Mouse (Mus musculus): Measurements from ENCODE around the gene Acot1. TPM values are rescaled to one million over a fixed set of nuclear protein-coding genes. Genes with fewer than 3 reads are reported as not detected.

Acot1 gene
- polyA plus RNA-seq, 1 experiment from 2014 or later, result 31.0 TPM

DNA sequence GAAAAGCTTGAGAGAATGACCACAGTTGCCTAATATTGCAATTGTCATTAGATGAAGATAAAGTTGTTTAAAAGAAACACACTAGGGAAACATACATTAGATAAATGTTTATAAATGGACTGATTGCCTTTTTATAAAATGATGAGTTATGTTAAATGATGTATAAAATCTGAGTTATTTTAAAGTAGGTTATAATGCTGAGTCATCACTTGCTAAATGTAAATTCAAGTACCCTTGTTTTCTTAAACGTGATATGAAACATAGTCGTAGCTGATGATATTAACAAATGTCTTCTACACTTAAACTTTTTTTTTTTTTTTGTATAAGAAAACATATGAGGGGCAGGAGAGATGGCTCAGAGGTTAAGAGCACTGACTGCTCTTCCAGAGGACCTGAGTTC, 54.5 kb downstream of the Acot1 start:
- H3K9me3 ChIP-seq (replicated peaks; ENCODE audit: control insufficient read depth, low read length), result peaks cover 3% of the 10 kb centered on the region; the same call in 1 of the 2 replicates
- H3K9ac ChIP-seq (ENCODE audit: low read length), result no peak overlapping the region
- 74% methylated on average over 2 of the region's 2 CpGs for WGBS
- H3K27ac ChIP-seq (ENCODE audit: low read length), result no peak overlapping the region
- no peak for ATAC-seq (replicated peaks; ENCODE audit: extremely low read depth, insufficient read depth, low FRiP score)
- H3K36me3 ChIP-seq (ENCODE audit: control insufficient read depth, insufficient read depth), result no peaks in the 10 kb centered on the region
- no peak overlapping the region for H3K4me3 ChIP-seq (ENCODE audit: low read length)
- peaks cover 6% of the 10 kb centered on the region for H3K27me3 ChIP-seq (ENCODE audit: control insufficient read depth, insufficient read depth, low read length)
- H3K4me1 ChIP-seq (ENCODE audit: control insufficient read depth, insufficient read depth, low read length), result no peaks in the 10 kb centered on the region
- no peak overlapping the region for H3K4me2 ChIP-seq (ENCODE audit: low read depth, low read length)

- 71% methylated on average over 8 of the region's 8 CpGs for WGBS
- no peak for ATAC-seq (replicated peaks; ENCODE audit: extremely low read depth, insufficient read depth, low FRiP score)
- H3K4me1 ChIP-seq (ENCODE audit: control insufficient read depth, insufficient read depth, low read length), result no peaks in the 10 kb centered on the region
- no peak overlapping the region for H3K9ac ChIP-seq (ENCODE audit: low read length)
- H3K9me3 ChIP-seq (replicated peaks; ENCODE audit: control insufficient read depth, low read length), result peaks cover 3% of the 10 kb centered on the region; the same call in 1 of the 2 replicates
- H3K36me3 ChIP-seq (ENCODE audit: control insufficient read depth, insufficient read depth), result no peaks in the 10 kb centered on the region
- H3K4me2 ChIP-seq (ENCODE audit: low read depth, low read length), result no peak overlapping the region
- no peak overlapping the region for H3K27ac ChIP-seq (ENCODE audit: low read length)
- peaks cover 9% of the 10 kb centered on the region for H3K27me3 ChIP-seq (ENCODE audit: control insufficient read depth, insufficient read depth, low read length)
- no peak overlapping the region for H3K4me3 ChIP-seq (ENCODE audit: low read length)
These were observed 55.3 kb downstream of the Acot1 start for GRCm38 (mm10) chr12:84064621-84065020.

- Histone ChIP-seq H3K4me1 (ENCODE audit: control insufficient read depth, insufficient read depth, low read length) (no peaks in the 10 kb centered on the region), H3K36me3 (ENCODE audit: control insufficient read depth, insufficient read depth) (no peaks in the 10 kb centered on the region), H3K27me3 (ENCODE audit: control insufficient read depth, insufficient read depth, low read length) (peaks cover 12% of the 10 kb centered on the region), H3K9ac (ENCODE audit: low read length) (no peak overlapping the region), H3K27ac (ENCODE audit: low read length) (no peak overlapping the region), H3K9me3 (replicated peaks; ENCODE audit: control insufficient read depth, low read length) (peaks cover 3% of the 10 kb centered on the region; the same call in 1 of the 2 replicates), H3K4me2 (ENCODE audit: low read depth, low read length) (no peak overlapping the region), H3K4me3 (ENCODE audit: low read length) (no peak overlapping the region)
- no peak for ATAC-seq (replicated peaks; ENCODE audit: extremely low read depth, insufficient read depth, low FRiP score)
- 75% methylated on average over 4 of the region's 4 CpGs for WGBS
These were observed 58.5 kb downstream of the Acot1 start for GRCm38 (mm10) chr12:84067752-84068151.

Other genes with a start within 250 kb of the Acot1 start
- gene Papln, start 245.9 kb upstream of the Acot1 start, polyA plus RNA-seq (2015; fragmentation: Nextera tagmentation; extraction: Ambion mirVana), result 0.88 and 1.1 TPM in 2 replicates
- gene Numb, start 87.6 kb upstream of the Acot1 start, polyA plus RNA-seq (2015; fragmentation: Nextera tagmentation; extraction: Ambion mirVana), result 30.4 and 30.6 TPM in 2 replicates
- 7.9 TPM in 2 replicates for gene Riox1, start 58.9 kb upstream of the Acot1 start, polyA plus RNA-seq (2015; fragmentation: Nextera tagmentation; extraction: Ambion mirVana)
- gene Heatr4, start 24.6 kb upstream of the Acot1 start, polyA plus RNA-seq (2015; fragmentation: Nextera tagmentation; extraction: Ambion mirVana), result not detected in 2 replicates
- 75.6 and 85.0 TPM in 2 replicates for gene Acot2, start 21.6 kb upstream of the Acot1 start, polyA plus RNA-seq (2015; fragmentation: Nextera tagmentation; extraction: Ambion mirVana)
- 0.66 and 0.96 TPM in 2 replicates for gene Acot4, start 28.9 kb downstream of the Acot1 start, polyA plus RNA-seq (2015; fragmentation: Nextera tagmentation; extraction: Ambion mirVana)
- not detected in 2 replicates for gene Gm49366, start 29.4 kb downstream of the Acot1 start, polyA plus RNA-seq (2015; fragmentation: Nextera tagmentation; extraction: Ambion mirVana)
- gene Acot3, start 42.7 kb downstream of the Acot1 start, polyA plus RNA-seq (2015; fragmentation: Nextera tagmentation; extraction: Ambion mirVana), result 0.70 and 0.92 TPM in 2 replicates
- 0.14 and 0.22 TPM in 2 replicates for gene Acot5, start 59.8 kb downstream of the Acot1 start, polyA plus RNA-seq (2015; fragmentation: Nextera tagmentation; extraction: Ambion mirVana)
- 0.85 and 1.3 TPM in 2 replicates for gene Acot6, start 91.2 kb downstream of the Acot1 start, polyA plus RNA-seq (2015; fragmentation: Nextera tagmentation; extraction: Ambion mirVana)
- 3.5 and 4.0 TPM in 2 replicates for gene Dnal1, start 104.9 kb downstream of the Acot1 start, polyA plus RNA-seq (2015; fragmentation: Nextera tagmentation; extraction: Ambion mirVana)
- gene Pnma1, start 139.0 kb downstream of the Acot1 start, polyA plus RNA-seq (2015; fragmentation: Nextera tagmentation; extraction: Ambion mirVana), result 0.59 and 0.60 TPM in 2 replicates
- 7.1 and 7.5 TPM in 2 replicates for gene Elmsan1, start 209.4 kb downstream of the Acot1 start, polyA plus RNA-seq (2015; fragmentation: Nextera tagmentation; extraction: Ambion mirVana)

All from heart, embryonic 16.5 days (tissue).